Mouse (Mus musculus) regulatory T cell (primary cell): ENCODE data around the gene Acadl.

ENCODE experiments used
- in situ Hi-C: fragments of 300-600 bp; cut with MboI, MseI; formaldehyde crosslinking; loops from one replicate; pipeline ENCODE4 v1.15.1; 2025; ENCODE audit warnings: high pct_unique_total_duplicates

Gene Acadl

GRCm38 (mm10) chr1:66792838-66793466 lies 70.1 kb downstream of the Acadl start:
- in situ Hi-C loops = no loop called here

GRCm38 (mm10) chr1:66782296-66782695 lies 80.8 kb downstream of the Acadl start:
- in situ Hi-C loops = no loop called here

- in situ Hi-C loops = no loop called here
Measured at GRCm38 (mm10) chr1:66781027-66781426, 82.0 kb downstream of the Acadl start.
